Mouse (Mus musculus): ENCODE results near the gene Ccdc57. TPM values are rescaled to one million over a fixed set of nuclear protein-coding genes. Genes with fewer than 3 reads are reported as not detected.

Ccdc57 gene
- total RNA-seq, 2 experiments from 2014 or later = 2.1 to 2.4 TPM

DNA sequence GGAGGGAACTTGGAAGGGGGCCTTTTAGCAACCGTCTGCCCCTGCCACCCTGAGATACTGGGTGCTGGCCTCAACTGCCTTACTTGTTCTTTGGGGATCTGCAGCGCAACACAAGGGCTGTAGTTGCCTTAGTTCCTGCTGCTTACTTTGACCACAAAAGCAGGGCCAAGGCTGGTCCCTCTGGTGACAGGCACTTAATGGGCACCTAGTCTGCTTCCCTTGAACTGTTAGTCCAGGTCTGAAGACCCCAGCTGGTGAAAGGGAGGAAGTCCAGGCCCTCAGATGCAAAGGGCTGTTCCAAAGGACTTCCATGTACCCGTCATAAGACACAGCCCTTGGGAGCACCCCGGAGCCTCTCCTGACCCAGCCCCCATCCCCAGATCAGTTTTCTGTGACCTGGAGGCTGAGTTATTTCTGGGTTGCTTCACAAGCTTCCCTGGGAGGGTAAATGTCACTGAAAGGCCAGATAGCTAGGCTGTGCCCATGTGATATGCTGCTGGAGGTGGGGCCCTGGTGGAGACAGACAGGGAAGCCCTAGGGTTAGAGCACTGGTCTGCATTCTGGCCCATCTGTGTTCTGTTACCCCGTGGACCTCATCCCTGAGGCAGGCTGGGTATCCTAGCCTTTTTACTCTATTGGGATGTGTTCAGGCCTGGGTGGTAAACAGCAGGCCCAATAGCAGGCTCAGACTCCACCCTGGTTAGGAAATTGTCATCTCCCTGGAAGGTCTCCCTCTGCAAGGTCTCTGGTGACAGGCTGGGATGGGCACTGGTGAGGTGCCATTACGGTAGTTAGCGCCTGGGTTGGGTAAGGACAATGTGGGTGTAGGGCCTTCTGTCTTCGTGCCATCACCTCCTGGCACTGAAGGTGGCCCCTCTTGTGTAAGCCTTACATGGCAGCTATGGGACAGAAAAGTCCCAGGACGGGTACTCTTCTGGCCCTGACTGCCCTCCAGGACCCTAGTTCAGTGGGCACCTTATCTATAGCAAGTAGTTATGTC lies 19.4 kb upstream of the Ccdc57 start:
- no peak for DNase-seq

DNA sequence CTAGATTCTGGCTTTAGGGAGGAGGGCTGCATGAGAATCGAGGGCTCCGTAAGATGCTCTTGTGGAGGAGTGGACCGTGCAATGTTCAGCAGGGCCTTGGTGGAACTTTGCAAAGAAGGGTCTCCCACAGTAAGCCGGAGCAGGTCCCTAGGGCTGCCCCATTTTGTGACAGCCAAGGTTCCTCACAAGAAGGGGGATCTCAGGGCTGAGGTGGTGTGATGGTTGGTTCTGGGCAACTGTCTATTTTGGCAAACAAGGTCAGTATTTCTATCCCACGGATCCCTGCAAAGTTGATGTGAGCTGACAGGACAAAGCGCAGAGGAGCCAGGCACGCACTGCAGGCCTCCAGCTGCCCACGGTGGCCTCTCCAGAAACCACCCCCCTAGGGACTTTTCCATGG lies 18.6 kb upstream of the Ccdc57 start:
- DNase-seq = no peak

DNA sequence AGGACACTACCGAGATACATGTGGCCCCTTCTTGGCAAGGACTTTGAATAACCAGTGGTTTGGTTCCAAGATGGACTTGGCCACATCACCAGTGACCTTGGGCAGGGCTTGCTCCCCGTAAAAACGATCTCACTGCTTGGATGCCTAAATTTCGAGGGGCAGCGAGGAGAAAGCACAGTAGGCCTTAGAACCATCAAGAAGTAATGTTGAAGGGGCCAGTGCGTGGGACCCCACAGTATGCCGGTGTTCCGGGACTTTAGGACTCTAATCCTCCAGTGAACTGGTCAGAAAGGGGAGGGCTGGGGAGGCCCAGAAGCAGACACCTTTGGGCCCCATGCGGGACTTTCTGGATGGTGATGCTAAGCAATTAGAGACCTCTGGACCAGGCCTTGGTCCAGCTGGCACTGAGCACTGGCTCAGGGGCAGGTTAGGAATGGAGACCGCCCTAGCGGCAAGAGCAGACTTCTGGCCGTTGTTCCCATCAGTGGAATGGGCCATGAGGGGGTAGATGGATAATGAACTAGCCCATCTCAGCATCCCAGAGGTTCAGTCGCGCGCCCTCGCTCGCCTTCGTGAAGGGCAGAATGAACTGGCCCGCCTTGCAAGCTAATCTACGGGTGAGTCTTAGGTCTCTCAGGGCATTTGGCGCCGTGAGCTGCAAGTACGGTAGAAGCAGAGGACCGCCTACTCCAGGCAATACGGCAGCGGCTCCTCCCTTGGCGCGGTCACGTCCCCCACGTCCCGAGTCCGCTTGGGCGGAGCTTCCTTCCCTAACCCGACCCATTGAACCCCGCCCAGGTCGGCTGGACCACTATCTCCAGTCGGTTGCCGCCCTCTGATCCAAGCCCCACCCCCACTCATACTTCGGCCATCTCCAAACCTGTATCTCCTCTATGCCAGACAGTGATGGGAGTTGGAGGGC lies 17.9 kb upstream of the Ccdc57 start:
- peak; percentile 91 for DNase-seq

DNA sequence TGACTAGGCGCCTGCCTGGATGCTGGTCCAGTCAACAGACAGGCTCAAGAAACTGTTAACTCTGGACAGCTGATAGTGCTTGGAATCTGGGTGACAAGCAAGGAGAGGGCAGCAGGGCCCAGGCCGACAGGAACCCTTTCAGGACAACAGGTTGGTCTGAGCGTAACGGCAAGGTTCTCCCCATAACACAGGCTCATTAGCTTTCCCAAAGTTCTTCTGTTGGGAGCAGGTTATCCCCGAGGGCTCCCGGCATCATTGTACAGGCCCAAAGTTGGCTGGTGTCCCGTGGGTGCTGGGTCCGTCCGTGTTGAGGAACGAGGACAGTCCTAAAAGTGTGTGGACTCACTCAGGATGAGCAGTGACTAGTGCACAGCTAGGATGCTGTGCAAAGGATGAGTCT lies 17.2 kb upstream of the Ccdc57 start:
- no peak for DNase-seq

DNA sequence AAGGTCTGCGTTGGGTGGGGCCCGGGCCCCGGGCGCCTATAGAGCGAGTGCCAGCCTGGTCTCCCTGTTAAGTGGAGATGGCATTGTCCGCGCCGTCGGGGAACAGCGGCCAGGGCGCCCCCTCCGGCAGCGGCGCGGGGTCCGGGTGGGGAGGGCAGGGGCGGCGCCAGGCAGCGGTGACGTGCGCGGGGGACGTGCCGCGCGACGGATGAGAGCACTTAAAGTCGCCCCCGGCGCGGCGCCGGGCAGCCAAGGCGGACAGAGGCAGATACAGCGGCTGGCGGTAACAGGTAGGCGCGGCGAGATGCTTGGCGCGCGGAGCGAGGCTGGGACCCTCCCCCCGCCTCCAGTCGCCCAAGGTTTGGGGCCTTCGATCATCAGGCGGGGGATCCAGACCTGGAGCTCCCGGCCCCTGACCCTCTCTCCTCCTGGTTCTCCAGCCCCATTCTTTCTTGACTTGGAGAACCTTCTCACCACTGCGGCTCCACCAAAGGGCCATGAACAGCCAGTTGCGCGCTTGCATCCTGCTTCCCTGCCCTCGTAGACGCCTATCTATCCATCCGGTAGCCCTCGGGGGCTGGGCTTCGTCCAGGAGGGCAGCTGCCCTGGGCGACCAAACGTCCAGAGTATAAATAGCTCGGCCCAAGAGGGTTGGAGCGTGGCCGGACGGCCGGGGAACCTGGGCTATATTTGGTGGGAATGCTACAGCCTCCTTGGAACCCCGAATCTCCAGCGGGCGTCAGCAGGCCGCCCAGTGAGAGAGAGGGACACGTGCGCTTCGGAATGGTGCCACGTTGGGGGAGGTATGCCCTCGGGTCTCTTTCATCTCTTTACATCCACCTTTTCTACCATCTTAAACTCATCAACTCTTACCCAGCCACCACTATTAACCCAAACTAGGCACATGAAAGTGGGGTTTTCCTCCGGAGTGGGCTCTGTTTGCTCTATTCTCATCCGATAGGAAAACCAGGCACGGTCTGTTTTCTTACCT lies 16.5 kb upstream of the Ccdc57 start:
- DNase-seq = peak; percentile 59

DNA sequence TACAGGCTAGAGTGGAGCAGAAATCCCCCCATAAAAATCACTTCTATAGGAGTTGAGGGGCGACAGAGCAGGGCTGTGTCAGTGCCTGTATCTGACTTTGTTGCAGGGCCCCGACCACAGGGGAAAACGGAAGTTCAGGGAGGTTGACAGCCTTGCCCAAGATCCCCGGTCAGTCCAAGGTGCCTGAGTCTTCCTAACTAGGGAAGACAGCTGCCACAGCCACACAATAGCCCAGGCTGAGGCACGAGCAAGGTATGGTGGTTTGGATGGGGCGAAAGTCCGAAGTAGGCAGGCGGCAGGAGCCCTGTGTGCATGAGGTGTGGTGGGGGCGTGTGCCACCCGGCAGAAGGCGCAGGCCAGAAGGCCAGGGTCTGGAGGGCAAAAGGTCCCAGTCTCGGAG lies 15.7 kb upstream of the Ccdc57 start, which contains the start of gene Slc16a3:
Gene Slc16a3, plus strand, starts transcription at position 153 of the 400 bp plus-strand sequence.
- no peak for DNase-seq

DNA sequence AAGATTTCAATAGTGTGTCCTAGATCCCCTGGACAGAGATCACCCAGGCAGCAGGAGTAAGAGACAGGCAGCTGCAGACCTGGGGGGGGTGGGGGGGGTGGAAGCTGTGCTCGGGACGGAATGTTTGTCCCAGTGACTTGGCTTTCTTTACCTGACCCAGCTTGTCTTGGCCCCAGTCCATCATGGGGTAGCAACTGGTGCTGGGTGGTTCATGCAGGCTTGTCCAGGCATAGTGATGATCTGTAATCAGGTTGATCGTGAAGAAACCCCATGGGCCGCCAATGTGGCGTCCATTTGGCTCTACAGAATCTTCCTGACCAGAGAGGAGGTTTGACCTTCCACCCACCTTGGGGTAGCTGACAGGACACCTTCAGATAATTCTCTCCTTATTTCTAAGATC lies 13.3 kb upstream of the Ccdc57 start:
- DNase-seq = no peak

DNA sequence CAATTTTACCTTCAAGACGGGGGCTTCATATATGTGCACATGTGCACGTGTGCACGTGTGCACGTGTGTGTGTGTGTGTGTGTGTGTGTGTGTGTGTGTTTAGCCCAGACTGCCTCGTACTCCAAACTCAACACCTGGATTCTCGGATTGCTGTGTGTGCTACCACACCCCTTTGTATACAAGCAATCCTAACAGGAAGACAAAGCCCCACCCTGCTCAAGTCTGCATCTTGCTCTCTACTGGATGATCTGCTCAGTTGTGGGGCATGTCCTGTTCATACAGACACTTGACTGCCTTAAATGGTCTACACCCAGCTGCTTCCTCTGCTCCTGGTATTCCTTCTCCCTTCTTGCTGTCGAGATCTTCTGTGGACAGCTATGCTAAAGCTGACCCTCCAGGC lies 12.6 kb upstream of the Ccdc57 start:
- no peak for DNase-seq

DNA sequence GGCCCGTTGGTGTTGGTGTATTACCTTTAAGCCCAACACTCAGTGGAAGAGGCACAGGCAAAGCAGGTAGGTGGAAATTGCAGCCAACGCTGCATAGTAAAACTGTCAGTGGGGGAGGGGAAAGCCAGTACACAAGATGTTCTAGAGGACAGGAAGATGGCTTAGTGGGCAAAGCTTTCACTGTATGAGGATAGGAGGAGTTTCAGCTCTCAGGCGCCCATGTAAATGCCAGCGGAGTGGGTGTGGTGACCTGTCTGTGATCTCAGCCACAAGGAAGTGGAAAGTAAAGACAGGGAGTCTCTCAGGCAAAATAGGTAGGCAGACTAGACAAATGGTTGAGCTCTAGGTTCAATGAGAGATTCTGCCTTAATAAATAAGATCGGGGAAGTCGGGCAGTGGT lies 8.3 kb upstream of the Ccdc57 start:
- no peak for DNase-seq

DNA sequence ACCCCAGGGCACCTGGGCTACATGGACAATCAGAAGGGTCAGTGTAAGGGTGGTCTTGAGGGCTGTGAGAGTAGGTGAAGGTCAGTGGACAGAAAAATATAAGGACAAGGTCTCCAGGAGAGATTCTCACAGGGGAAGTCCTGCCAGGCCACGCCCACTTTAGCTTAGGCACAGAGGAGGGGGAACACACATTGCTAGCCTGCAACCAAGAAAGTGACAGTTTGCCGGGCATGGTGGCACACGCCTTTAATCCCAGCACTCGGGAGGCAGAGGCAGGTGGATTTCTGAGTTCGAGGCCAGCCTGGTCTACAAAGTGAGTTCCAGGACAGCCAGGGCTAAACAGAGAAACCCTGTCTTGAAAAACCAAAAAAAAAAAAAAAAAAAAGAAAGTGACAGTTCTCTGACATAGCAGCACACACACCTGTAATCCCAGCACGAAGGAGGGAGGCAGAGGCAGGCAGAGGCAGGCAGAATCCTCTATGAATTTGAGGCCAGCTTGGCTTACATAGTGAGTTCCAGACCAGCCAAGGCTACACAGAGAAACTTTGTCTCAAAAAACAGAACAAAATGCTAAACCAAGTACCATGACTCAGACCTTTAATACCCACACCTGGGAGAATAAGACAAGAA lies 7.2 kb upstream of the Ccdc57 start:
- no peak for DNase-seq

DNA sequence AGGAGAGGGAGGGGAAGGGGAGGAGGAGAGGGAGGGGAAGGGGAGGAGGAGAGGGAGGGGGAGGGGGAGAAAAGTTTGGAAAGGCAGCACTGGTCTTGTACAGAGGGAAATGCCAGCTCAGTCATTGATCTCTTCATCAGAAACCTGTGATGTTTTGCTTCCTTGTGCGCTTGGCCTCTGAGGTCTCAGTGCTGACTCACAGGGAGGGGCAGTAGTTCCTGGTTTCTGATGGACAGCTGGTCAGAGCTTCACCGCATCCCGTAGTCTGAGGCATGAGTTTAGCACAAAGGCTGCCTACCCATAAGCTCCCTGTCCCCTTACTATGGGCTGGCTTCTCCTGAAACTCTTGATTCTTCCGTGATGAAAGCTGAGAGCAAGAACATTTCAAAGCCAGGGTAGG lies 6.1 kb upstream of the Ccdc57 start:
- no peak for DNase-seq

DNA sequence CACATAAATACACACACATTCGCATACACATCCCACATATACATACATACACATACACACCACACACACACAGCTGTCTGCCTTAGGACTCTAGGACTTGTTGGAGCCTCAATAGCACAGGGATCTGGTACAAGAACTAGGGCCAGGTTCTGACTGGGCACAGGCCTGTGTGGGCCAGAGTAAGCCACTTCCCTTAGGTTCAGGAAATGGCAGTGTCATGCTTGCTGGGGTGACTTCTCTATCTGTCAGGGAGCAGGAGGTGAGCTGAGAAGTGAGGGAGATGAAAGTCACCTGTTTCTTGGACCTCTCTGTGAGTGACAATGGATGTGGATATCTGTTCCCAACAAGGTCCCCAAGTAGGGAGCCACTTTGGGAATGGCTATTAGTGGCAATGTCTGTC lies 5.3 kb upstream of the Ccdc57 start:
- DNase-seq = no peak

DNA sequence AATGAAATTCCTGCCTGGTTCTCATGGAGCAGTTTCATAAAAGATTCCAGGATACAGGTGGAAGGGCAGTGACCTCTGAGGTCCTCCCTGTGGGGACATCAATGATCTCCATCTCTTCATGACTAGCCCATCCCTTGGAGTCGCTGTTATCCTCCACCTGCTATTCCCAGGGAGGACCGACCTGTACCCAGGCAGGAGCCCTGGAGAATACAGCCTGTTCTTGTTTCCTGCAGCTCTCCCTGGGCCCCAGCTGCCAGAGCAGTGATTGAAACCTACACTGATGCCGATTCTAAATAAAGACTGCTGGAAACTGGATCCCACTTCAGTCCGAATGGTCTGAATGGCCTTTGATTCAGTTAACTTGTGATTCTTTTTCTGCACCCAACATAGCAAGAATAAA lies 1.2 kb downstream of the Ccdc57 start:
- no peak for DNase-seq

DNA sequence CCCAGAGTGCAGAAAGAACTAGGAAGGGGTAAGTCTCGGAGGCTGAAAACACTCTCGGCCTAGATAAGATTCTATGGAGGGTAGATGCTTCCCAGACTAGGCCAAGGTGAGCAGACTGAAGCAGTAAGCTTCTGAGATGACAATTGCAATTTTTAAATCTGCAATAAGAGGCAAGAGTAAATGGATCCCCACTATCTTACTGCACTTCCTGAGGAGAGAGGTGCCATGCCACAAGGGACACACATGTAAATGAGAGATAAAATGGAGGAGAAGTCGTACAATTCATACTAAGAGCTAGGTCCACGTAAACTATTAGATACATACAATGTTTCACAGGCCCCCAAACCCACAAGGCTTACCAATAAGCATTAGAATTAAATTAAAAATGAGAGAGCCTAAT lies 4.2 kb downstream of the Ccdc57 start:
- no peak for DNase-seq

DNA sequence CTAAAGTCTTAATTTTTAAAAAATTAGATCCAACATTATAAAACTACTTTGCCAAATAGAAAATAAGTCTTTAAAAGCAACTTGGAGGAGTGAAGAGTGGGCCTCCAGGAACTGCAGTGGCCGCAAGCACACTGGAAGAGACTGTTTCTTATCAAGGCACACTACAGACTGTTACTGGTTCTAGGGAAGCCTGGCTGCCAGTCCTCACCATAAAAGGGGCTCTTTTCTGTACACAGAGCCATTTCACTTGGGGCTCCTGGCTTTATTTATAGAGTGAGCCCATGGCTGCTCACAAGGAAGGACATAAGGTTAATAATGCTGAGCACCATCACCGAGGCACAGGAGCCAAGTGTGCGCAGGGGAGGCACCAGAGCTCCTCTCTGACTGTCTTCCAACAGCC lies 10.1 kb downstream of the Ccdc57 start:
- no peak for DNase-seq

DNA sequence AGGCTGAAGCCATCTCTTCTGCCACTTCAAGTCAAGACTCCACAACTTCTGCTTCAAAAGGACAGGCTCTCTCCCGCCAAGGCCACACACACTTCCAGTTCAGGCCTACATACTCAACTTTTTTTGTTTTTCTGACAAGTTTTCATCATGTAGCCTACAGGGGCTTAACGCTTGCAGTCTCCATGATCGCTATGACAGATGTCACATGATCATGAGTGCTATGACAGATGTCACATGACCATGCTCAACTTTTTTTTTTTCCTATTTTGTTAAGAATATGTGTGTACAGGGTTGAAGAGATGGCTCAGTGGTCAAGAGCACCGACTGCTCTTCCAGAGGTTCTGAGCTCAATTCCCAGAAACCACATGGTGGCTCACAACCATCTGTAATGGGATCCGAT lies 14.9 kb downstream of the Ccdc57 start:
- no peak for DNase-seq

DNA sequence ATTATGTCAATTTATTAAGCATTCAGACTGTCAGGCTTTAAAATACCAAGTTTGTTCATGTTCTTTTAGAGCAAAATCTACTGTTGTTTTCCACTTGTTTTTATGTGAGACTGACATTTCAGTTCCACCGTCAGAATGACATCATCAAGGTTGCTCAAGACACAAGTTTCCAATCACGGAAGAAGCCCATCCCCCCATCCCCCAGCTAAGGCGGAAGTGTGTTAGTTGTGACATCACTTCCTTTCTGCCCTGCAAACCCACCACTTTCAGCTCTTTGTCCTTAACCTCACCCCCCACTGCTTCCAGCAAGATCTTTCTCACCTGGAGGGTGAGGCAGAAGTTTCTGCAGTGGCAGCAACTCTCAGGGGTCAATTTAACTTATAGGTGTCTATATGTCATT lies 16.2 kb downstream of the Ccdc57 start:
- DNase-seq = no peak

DNA sequence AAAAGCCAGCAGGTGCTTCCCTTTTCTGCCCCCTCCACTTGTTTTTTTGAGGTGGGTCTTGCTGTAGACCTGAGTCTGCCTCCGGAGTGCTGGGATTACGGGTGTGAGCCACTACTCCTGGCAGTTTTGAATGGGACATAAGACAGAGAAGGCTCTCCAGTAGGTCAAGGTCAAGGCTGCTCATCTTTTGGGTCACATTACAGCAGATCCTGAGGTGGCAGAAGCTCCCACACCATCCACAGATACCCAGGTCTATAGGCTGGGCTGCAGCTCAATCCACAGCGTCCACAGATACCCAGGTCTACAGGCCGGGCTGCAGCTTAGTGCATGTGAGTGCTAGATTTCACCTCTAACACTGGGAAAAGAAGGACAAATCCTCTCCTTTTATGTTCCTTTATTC lies 18.9 kb downstream of the Ccdc57 start:
- DNase-seq = no peak

DNA sequence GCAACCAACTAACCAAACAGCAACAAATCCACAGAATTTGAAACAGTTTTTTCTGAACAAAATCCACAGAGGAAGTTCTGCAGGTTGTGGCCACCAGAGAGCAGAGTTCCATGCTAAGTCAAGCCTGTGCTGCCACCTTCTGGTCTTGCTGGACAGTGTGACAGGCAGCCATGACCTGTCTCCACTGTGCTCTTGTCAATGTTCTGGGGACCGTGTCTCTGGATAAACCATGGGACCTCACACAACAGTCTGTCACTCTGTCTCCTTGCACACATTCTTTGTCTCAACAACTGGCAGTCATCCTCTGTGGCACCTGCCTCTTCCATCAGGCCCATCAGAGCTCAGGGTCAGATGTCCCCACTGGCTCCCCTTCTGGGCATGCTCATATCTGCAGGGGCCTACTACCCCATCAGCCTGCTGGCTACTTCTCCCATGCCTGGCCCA lies 27.2 kb downstream of the Ccdc57 start:
- peak; percentile 85 for DNase-seq

DNA sequence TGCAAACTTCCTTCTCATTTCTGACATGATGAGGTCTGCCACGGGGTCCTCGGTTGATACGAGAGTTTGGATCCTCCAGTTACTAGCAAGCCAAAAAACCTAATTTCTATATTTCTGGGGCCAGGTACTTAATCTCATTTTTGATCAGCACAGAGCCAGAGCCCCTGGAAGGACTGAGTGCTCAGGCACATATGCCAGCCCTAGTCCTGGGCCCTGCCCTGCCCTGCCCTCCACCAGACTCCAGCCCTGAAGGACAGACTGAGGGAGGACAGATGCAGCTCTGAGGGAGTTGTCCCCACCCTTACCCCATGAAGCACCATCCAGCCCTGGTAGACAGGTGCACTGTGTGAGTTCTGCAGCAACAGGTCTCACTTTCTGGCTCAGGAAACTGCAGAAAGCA lies 28.1 kb downstream of the Ccdc57 start:
- DNase-seq = no peak

DNA sequence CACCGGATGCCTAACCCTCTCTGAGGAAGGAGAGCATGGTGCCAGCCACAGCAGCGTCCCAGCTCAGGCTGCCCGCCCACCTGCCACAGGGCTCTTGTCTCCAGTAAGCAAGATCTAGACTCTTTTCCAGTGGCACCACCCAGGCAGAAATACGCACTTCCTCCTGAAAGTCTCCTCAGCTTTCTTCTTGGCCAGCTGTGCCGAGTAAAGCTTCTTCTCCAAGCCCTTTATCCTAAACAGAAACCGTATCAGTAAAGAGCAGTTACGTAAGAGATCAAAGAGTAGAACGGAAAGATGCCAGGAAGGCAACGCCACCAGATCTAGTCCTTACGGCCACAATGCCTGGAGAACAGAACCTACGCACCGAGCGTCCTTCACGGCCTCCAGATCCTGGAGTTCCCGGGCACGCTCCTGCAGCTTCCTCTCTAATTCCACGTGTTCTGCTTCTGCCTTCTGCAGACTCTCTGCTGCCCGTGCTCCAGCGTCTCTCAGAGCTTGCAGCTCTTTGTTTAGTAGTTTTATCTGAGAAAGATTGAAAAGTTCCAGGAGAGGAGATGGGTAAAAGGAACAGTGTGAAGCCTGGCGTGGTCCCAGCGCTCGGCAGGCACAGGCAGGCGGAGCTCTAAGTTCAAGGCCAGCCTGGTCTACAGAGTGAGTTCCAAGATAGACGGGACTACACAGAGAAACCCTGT lies 29.4 kb downstream of the Ccdc57 start:
- DNase-seq = no peak

Measured in heart, postnatal 4 days (tissue).